Mouse (Mus musculus) liver, adult 2 months (tissue): ENCODE results near the gene Slc1a5.

Experiments
- CTCF ChIP-seq: fragments of 200-500 bp; IDR thresholded peaks from 2 replicates; pipeline ENCODE4 v1.5.1; 2011; ENCODE audit warnings: low read depth, low read length, control low read depth
- POLR2A ChIP-seq: fragments of 200-500 bp; IDR thresholded peaks from 2 replicates; pipeline ENCODE4 v1.6.1; 2011; ENCODE audit warnings: low read length, control low read depth; ENCODE audit not compliant: insufficient read depth; ENCODE audit errors: extremely low read depth

GRCm38 (mm10) chr7:16794886-16795285 lies 13.7 kb downstream of the Slc1a5 start:
- TF ChIP-seq POLR2A, result no peak
- no peak for TF ChIP-seq CTCF
